Mouse (Mus musculus) liver, embryonic 16.5 days (tissue): ENCODE measurements around the gene Adgrf1. TPM values are rescaled to one million over a fixed set of nuclear protein-coding genes. Genes with fewer than 3 reads are reported as not detected.
A peak's percentile ranks its signal among the peaks of the same experiment; 100 is the strongest.

Experiments
- ATAC-seq: fragments of 200-750 bp; cut with Nextera tagmentation; 2 replicates; pipeline ENCODE4 v1.8.0; 2017; ENCODE audit warnings: low read depth, mild to moderate bottlenecking, moderate number of reproducible peaks, moderate library complexity
- H3K27ac ChIP-seq: fragments of 300-500 bp; sonication (generic); 2 replicates; pipeline ENCODE4 v1.5.1; 2014; ENCODE audit warnings: mild to moderate bottlenecking, low read length
- H3K27me3 ChIP-seq: fragments of 300-500 bp; sonication (generic); 2 replicates; pipeline ENCODE4 v1.6.1; 2014; ENCODE audit warnings: low read depth, low read length, mixed read lengths; ENCODE audit not compliant: control insufficient read depth, insufficient read depth
- H3K36me3 ChIP-seq: fragments of 300-500 bp; sonication (generic); 2 replicates; pipeline ENCODE4 v1.6.1; 2014; ENCODE audit warnings: mild to moderate bottlenecking; ENCODE audit not compliant: control insufficient read depth, insufficient read depth
- H3K4me1 ChIP-seq: fragments of 300-500 bp; sonication (generic); 2 replicates; pipeline ENCODE4 v1.6.1; 2014; ENCODE audit warnings: low read depth, low read length, mixed read lengths; ENCODE audit not compliant: control insufficient read depth
- H3K4me2 ChIP-seq: fragments of 300-500 bp; sonication (generic); 2 replicates; pipeline ENCODE4 v1.6.1; 2014; ENCODE audit warnings: low read depth, low read length, mixed read lengths
- H3K4me3 ChIP-seq: fragments of 300-500 bp; sonication (generic); 2 replicates; pipeline ENCODE4 v1.5.1; 2014; ENCODE audit warnings: low read depth, mild to moderate bottlenecking, low read length
- H3K9ac ChIP-seq: fragments of 300-500 bp; sonication (generic); 2 replicates; pipeline ENCODE4 v1.6.1; 2014; ENCODE audit warnings: low read depth, low read length
- H3K9me3 ChIP-seq: fragments of 300-500 bp; sonication (generic); replicated peaks from 2 replicates; pipeline ENCODE4 v1.6.1; 2016; ENCODE audit warnings: low read length; ENCODE audit not compliant: control insufficient read depth
- WGBS: fragments of 180-500 bp; shearing (Covaris S2); extraction: QIAGEN DNeasy Blood & Tissue Kit; methylation state at CpG from one replicate; pipeline ENCODE4 v1.1.7; 2014; ENCODE audit not compliant: insufficient replicate concordance; 5-methylcytosine and 5-hydroxymethylcytosine counted together
- polyA plus RNA-seq: library from polyadenylated mRNA; unstranded; fragments of >200 nt; fragmentation: Nextera tagmentation; extraction: Ambion mirVana; gene quantifications from 2 replicates; pipeline ENCODE4 v1.2.1, GENCODE M21; 2015

Adgrf1 gene
- polyA plus RNA-seq, 1 experiment from 2014 or later = 1.1 TPM

DNA sequence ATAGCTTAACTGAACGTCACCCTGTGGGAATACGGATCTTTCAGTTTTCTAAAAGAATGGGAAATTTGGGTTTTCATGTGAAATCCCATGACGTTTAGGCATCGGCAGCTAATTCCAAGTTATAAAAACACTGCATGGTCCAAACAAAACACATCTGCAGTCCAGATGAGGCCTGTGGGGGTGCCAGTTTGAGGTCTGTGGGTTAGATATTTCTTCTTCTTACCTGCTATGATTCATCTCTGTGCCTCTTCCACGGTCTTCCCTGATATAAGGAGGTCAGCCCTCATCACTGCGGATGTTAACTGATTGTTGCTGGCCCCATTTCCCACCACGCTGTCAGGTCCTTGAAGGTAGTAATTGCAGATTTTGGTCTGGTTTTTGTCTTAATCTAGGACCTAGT lies 5.4 kb upstream of the Adgrf1 start:
- Histone ChIP-seq H3K36me3 (no peaks in the 10 kb centered on the region), H3K27ac (no peak overlapping the region), H3K4me2 (no peak overlapping the region), H3K27me3 (no peaks in the 10 kb centered on the region), H3K4me3 (no peak overlapping the region), H3K9me3 (no peaks in the 10 kb centered on the region), H3K4me1 (no peaks in the 10 kb centered on the region), H3K9ac (no peak overlapping the region)
- 75% methylated on average over 7 of the region's 7 CpGs for whole genome bisulfite sequencing
- ATAC-seq = no peak

DNA sequence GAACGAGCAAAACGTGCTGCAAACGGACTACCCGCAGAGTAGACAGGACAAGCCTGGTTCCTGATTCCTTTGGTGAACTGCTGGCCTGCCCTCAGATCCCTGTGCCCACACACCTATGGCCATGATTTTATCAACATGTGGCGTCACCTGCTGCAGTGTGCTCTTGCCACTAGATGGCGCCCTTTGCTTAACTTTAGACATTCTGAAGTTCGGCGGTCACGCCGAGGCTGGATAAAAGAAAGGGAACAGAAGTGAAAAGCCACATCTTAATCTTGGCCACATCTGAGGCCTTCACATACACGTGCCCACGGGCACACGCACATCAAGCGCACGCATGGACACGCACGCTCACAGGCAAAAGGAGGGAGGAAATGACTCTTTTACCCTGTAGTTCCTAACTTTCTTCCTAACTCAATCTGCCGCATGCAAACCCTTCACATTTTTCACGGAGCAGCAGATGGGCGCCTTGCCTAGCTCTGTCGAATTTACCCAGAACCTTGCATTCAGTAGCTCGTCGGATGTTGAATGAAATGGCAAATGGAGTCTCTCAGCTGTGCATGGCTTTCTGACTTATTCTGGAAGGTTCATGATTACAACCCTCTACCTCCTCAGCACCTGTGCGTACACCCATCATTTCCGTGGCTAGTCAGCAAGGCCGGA lies 4.8 kb upstream of the Adgrf1 start:
- Histone ChIP-seq H3K27me3 (no peaks in the 10 kb centered on the region), H3K9ac (no peak overlapping the region), H3K36me3 (no peaks in the 10 kb centered on the region), H3K27ac (no peak overlapping the region), H3K4me3 (no peak overlapping the region), H3K9me3 (no peaks in the 10 kb centered on the region), H3K4me2 (no peak overlapping the region), H3K4me1 (no peaks in the 10 kb centered on the region)
- WGBS = 20% methylated on average over 26 of the region's 26 CpGs
- peak; percentile 63; the same call in 1 of the 2 replicates for ATAC-seq

DNA sequence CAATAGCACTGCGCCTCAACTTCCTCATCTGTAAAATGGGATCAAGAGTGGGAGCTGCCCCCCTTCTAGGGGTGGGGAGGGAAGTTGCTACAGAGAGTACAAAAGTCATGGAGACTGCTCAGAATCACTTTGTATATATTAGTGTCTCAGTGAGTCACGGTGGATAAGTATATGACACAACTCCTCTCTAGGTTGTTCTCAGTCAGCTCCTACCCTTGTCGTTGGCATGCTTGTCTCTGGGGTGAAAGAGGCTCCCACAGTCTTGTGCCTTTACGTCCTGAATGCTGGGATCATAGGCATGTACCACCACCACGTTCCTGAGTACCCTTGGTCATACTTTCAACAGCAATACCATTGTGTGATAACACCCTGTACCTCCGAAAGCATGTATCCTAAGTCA lies 4.2 kb upstream of the Adgrf1 start:
- Histone ChIP-seq H3K27ac (no peak overlapping the region), H3K9me3 (no peaks in the 10 kb centered on the region), H3K4me1 (no peaks in the 10 kb centered on the region), H3K27me3 (no peaks in the 10 kb centered on the region), H3K4me2 (no peak overlapping the region), H3K9ac (no peak overlapping the region), H3K4me3 (no peak overlapping the region), H3K36me3 (no peaks in the 10 kb centered on the region)
- ATAC-seq = no peak
- 72% methylated on average over 6 of the region's 6 CpGs for WGBS

DNA sequence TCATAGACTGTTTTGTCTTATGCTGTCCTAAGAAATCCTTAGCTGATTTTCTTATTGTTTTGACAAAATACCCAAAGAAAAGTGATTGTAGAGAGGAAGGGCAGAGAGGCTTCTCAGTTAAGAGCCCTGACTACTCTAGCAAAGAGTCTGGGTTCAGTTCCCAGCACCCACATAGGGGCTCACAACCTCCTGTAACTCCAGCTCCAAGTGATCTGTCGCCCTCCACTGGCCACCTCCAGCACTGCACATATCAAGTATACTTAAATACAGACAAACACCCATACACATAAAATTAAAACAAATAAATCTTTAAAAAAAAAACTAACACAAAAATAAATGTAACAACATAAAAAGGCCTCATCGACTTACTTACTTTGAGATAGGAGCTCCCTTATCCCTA lies 3.5 kb upstream of the Adgrf1 start:
- no peaks in the 10 kb centered on the region for H3K27me3 ChIP-seq
- H3K27ac ChIP-seq = no peak overlapping the region
- H3K36me3 ChIP-seq = no peaks in the 10 kb centered on the region
- H3K4me1 ChIP-seq = no peaks in the 10 kb centered on the region
- WGBS = 46% methylated on average over 2 of the region's 2 CpGs
- no peaks in the 10 kb centered on the region for H3K9me3 ChIP-seq
- no peak overlapping the region for H3K9ac ChIP-seq
- no peak for ATAC-seq
- H3K4me2 ChIP-seq = no peak overlapping the region
- H3K4me3 ChIP-seq = no peak overlapping the region

DNA sequence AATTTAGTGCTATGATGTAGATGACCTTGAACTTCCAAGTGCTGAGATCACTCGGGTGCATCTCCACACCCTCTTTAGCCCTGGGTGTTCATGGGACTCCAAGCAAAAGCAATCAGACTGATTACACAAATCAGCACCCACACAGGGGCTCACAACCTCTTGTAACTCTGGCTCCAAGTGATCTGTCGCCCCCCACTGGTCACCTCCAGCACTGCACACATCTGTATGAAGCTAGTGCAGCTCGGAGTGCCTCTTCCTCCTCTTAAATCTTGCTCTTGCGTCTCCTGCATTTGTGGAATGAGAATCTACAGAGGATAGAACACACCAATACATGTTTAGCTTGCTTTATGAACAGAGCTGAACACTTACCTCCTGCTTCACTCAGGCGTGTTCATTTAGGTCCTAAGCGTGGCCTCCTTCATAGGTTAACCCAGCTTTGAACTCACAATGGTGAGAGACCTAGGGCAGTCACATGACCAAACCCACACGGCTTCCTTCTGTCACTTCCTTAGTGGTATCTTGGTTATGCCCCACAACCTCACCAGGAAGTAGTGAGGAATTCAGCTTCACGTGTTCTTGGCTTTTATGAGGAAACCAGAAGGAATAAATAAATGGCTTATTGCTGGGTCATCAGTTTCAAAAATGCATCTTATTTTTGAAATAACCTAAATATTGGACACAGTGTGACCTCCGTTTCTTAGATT lies 2.9 kb upstream of the Adgrf1 start:
- WGBS = 61% methylated on average over 9 of the region's 9 CpGs

DNA sequence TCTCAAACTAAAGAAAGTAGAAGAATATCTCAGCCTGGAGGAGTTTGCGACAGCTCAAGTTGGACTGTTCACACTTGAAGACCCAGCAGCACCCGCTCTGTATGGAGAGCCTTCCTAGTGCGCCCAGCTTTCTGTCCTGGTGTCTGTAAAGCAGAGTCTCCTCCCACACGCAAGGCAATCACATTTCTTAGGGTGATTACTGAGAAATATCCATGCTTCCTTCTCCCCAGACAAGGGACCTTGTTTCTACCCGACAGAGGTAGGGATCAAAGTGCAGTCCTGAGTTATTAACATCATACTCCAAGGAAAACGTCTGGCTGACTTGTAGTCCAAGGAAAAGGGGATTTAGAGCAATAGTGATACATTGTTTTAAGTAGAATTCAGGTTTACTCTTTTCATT lies 6.1 kb downstream of the Adgrf1 start:
- H3K27me3 ChIP-seq = no peaks in the 10 kb centered on the region
- no peak overlapping the region for H3K4me2 ChIP-seq
- no peaks in the 10 kb centered on the region for H3K36me3 ChIP-seq
- H3K27ac ChIP-seq = no peak overlapping the region
- no peak for ATAC-seq
- no peaks in the 10 kb centered on the region for H3K4me1 ChIP-seq
- no peak overlapping the region for H3K4me3 ChIP-seq
- 63% methylated on average over 6 of the region's 6 CpGs for WGBS
- no peak overlapping the region for H3K9ac ChIP-seq
- no peaks in the 10 kb centered on the region for H3K9me3 ChIP-seq

More for the DNA sequence above, 2.9 kb upstream of the Adgrf1 start:
- Histone ChIP-seq H3K4me1 (no peaks in the 10 kb centered on the region), H3K9ac (no peak overlapping the region), H3K36me3 (no peaks in the 10 kb centered on the region), H3K9me3 (no peaks in the 10 kb centered on the region), H3K4me3 (no peak overlapping the region), H3K27ac (no peak overlapping the region), H3K4me2 (no peak overlapping the region), H3K27me3 (no peaks in the 10 kb centered on the region)
- no peak for ATAC-seq

DNA sequence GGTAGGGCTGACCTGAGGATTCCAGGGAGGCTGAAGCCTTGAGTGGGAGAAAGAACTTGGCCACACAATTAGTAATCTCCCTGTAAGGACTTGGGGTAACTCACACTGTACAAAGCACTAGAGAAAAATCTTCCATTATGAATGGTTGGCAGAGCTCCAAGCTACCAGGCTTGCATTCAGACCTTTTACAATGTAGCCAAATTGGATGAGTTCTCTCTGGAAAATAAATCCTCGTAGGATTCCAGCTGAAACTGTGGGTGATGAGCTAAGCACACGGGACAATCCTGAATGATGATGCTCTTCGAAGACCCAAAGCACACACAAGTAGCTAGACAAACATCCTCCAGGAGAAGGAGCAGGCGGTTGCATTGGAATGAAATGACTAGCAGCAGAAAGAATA lies 7.1 kb downstream of the Adgrf1 start:
- 61% methylated on average over 4 of the region's 4 CpGs for WGBS
- no peaks in the 10 kb centered on the region for H3K27me3 ChIP-seq
- no peak for ATAC-seq

DNA sequence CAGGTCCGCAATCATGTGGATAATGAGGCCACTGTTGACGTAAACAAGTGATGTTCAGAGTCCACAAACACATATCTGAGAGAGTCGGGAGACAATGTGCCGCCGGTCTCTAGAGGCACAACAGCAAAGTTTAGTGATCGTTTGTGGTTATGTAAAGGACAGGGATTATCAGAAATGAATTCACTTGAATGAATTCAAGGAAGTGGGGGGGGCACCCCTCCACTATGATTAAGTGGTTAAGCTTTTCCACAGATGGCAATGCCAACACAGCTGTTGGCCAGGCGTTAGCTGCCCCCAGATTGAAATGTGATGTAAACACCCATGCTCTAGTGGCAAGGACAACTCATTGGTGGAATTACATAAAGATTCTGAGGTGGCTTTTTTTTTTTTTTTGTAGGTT lies 9.5 kb downstream of the Adgrf1 start:
- WGBS = 48% methylated on average over 7 of the region's 7 CpGs
- Histone ChIP-seq H3K4me1 (no peaks in the 10 kb centered on the region), H3K9me3 (no peaks in the 10 kb centered on the region), H3K9ac (no peak overlapping the region), H3K27ac (no peak overlapping the region), H3K4me3 (no peak overlapping the region), H3K36me3 (no peaks in the 10 kb centered on the region), H3K4me2 (no peak overlapping the region), H3K27me3 (no peaks in the 10 kb centered on the region)
- ATAC-seq = no peak

More for the DNA sequence above, 7.1 kb downstream of the Adgrf1 start:
- H3K4me1 ChIP-seq = no peaks in the 10 kb centered on the region
- no peaks in the 10 kb centered on the region for H3K36me3 ChIP-seq
- no peak overlapping the region for H3K27ac ChIP-seq
- no peaks in the 10 kb centered on the region for H3K9me3 ChIP-seq
- no peak overlapping the region for H3K9ac ChIP-seq
- no peak overlapping the region for H3K4me3 ChIP-seq
- H3K4me2 ChIP-seq = no peak overlapping the region

DNA sequence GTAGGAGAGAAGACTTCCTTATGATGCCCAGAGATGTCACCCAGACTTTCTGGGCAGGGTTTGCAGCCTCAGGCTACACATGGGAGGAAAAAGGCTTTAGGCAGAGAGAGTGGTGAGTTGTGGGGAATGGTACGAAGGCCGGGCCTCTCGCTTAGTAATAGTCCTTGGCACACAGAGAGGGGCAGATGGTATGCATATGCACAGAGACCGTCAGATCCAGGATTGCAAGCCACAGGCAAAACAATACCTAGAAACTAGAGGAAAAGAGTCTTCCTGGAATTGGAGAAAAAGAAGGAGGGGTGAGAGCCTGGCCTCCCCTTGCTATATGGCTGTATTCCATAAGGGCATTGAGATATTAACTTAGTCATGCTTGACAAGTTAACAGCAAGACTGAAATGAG lies 12.2 kb downstream of the Adgrf1 start:
- Histone ChIP-seq H3K4me1 (no peaks in the 10 kb centered on the region), H3K4me3 (no peak overlapping the region), H3K27me3 (no peaks in the 10 kb centered on the region), H3K9me3 (no peaks in the 10 kb centered on the region), H3K4me2 (no peak overlapping the region), H3K9ac (no peak overlapping the region), H3K27ac (no peak overlapping the region), H3K36me3 (no peaks in the 10 kb centered on the region)
- WGBS = 69% methylated on average over 4 of the region's 4 CpGs
- ATAC-seq = no peak
